Mouse (Mus musculus): ENCODE data around the gene Ctcfl. TPM values are rescaled to one million over a fixed set of nuclear protein-coding genes. Genes with fewer than 3 reads are reported as not detected.

The Ctcfl gene
- polyA plus RNA-seq, 1 experiment: not detected

- no peak for DNase-seq (ENCODE audit: low spot score)
Measured at GRCm38 (mm10) chr2:173048041-173048745, 71.1 kb downstream of the Ctcfl start.

- no peak for DNase-seq (ENCODE audit: low spot score)
Measured at GRCm38 (mm10) chr2:173047471-173047870, 71.9 kb downstream of the Ctcfl start.

- no peak for DNase-seq (ENCODE audit: low spot score)
Measured at GRCm38 (mm10) chr2:173046582-173047297, 72.6 kb downstream of the Ctcfl start.

- DNase-seq (ENCODE audit: low spot score): peak; percentile 35
Measured at GRCm38 (mm10) chr2:173044198-173044970, 74.9 kb downstream of the Ctcfl start.

Other genes with a start within 250 kb of the Ctcfl start
- 33.2 and 35.4 TPM in 2 replicates for gene Bmp7, start 179.2 kb downstream of the Ctcfl start, polyA plus RNA-seq (2012; rRNA removed)
- 0.31 and 0.61 TPM in 2 replicates for gene Spo11, start 141.8 kb downstream of the Ctcfl start, polyA plus RNA-seq (2012; rRNA removed)
- 51.7 and 64.4 TPM in 2 replicates for gene Rae1, start 119.4 kb downstream of the Ctcfl start, polyA plus RNA-seq (2012; rRNA removed)
- gene Rbm38, start 99.0 kb downstream of the Ctcfl start, polyA plus RNA-seq (2012; rRNA removed): 72.9 and 109 TPM in 2 replicates
- 5.4 and 5.9 TPM in 2 replicates for gene Pck1, start 33.5 kb upstream of the Ctcfl start, polyA plus RNA-seq (2012; rRNA removed)
- gene Zbp1, start 99.4 kb upstream of the Ctcfl start, polyA plus RNA-seq (2012; rRNA removed): 11.3 and 15.7 TPM in 2 replicates
- gene Pmepa1, start 157.0 kb upstream of the Ctcfl start, polyA plus RNA-seq (2012; rRNA removed): 37.0 and 54.0 TPM in 2 replicates

Data from urinary bladder, adult 2 months (tissue).